Mouse (Mus musculus) stomach, postnatal 0 days (tissue): ENCODE data around the gene Nebl. TPM values are rescaled to one million over a fixed set of nuclear protein-coding genes. Genes with fewer than 3 reads are reported as not detected.

ENCODE experiments used
- ATAC-seq: fragments of 200-750 bp; cut with Nextera tagmentation; 2 replicates; pipeline ENCODE4 v1.8.0; 2017; ENCODE audit not compliant: low FRiP score, low TSS enrichment
- DNase-seq: peaks from one replicate; pipeline ENCODE4 v3.0.0-alpha.2; 2016; ENCODE audit warnings: low spot score
- H3K27ac ChIP-seq: fragments of 300-500 bp; sonication (generic); replicated peaks from 2 replicates; pipeline ENCODE4 v1.5.1; 2014; ENCODE audit warnings: mild to moderate bottlenecking, control low read depth
- H3K27me3 ChIP-seq: fragments of 300-500 bp; sonication (generic); 2 replicates; pipeline ENCODE4 v1.6.1; 2014; ENCODE audit warnings: low read length; ENCODE audit not compliant: control insufficient read depth, insufficient read depth
- H3K36me3 ChIP-seq: fragments of 300-500 bp; sonication (generic); 2 replicates; pipeline ENCODE4 v1.6.1; 2014; ENCODE audit warnings: low read length, mixed read lengths; ENCODE audit not compliant: control insufficient read depth, insufficient read depth
- H3K4me1 ChIP-seq: fragments of 300-500 bp; sonication (generic); replicated peaks from 2 replicates; pipeline ENCODE4 v1.6.1; 2014; ENCODE audit warnings: antibody characterized with exemption; ENCODE audit not compliant: control insufficient read depth, insufficient read depth
- H3K4me2 ChIP-seq: fragments of 300-500 bp; sonication (generic); replicated peaks from 2 replicates; pipeline ENCODE4 v1.6.1; 2014; ENCODE audit warnings: low read depth, mild to moderate bottlenecking, control low read depth, moderate library complexity
- H3K4me3 ChIP-seq: fragments of 300-500 bp; sonication (generic); 2 replicates; pipeline ENCODE4 v1.5.1; 2014; ENCODE audit warnings: low read depth, low read length, control low read depth
- H3K9ac ChIP-seq: fragments of 300-500 bp; sonication (generic); 2 replicates; pipeline ENCODE4 v1.6.1; 2014; ENCODE audit warnings: mild to moderate bottlenecking, low read length, control low read depth, mixed read lengths
- H3K9me3 ChIP-seq: fragments of 300-500 bp; sonication (generic); 2 replicates; pipeline ENCODE4 v1.6.1; 2016; ENCODE audit warnings: low read length; ENCODE audit not compliant: control insufficient read depth
- CTCF ChIP-seq: IDR thresholded peaks from 2 replicates; pipeline ENCODE4 v1.5.1; 2016; ENCODE audit warnings: antibody characterized with exemption, low read depth, mild to moderate bottlenecking, moderate library complexity
- EP300 ChIP-seq: optimal IDR thresholded peaks from 2 replicates; pipeline ENCODE3; 2016; ENCODE audit warnings: antibody characterized with exemption
- WGBS: fragments of 180-500 bp; shearing (Covaris S2); extraction: QIAGEN DNeasy Blood & Tissue Kit; methylation state at CpG from one replicate; pipeline ENCODE4 v1.1.7; 2014; 5-methylcytosine and 5-hydroxymethylcytosine counted together
- polyA plus RNA-seq: library from polyadenylated mRNA; unstranded; fragments of >200 nt; fragmentation: Nextera tagmentation; extraction: Ambion mirVana; gene quantifications from 2 replicates; pipeline ENCODE4 v1.2.1, GENCODE M21; 2015

Nebl gene
- polyA plus RNA-seq, 1 experiment from 2014 or later, result 7.9 TPM

GRCm38 (mm10) chr2:17703170-17703512 is 28.1 kb downstream of the Nebl start:
- Histone ChIP-seq H3K4me2 (no peak overlapping the region), H3K27ac (no peak overlapping the region), H3K9ac (no peak overlapping the region), H3K9me3 (no peaks in the 10 kb centered on the region), H3K4me3 (no peak overlapping the region), H3K4me1 (no peaks in the 10 kb centered on the region), H3K36me3 (no peaks in the 10 kb centered on the region), H3K27me3 (no peaks in the 10 kb centered on the region)
- WGBS, result 58% methylated on average over 2 of the region's 2 CpGs
- DNase-seq, result no peak
- TF ChIP-seq CTCF, result no peak
- TF ChIP-seq EP300, result no peak
- no peak for ATAC-seq

- 51% methylated on average over 7 of the region's 7 CpGs for WGBS
- TF ChIP-seq CTCF (no peak), EP300 (no peak)
- H3K4me3 ChIP-seq, result no peak overlapping the region
- H3K27me3 ChIP-seq, result no peaks in the 10 kb centered on the region
- no peak for ATAC-seq
- no peak for DNase-seq
- H3K9ac ChIP-seq, result no peak overlapping the region
- no peaks in the 10 kb centered on the region for H3K36me3 ChIP-seq
- H3K4me1 ChIP-seq, result no peaks in the 10 kb centered on the region
- H3K27ac ChIP-seq, result no peak overlapping the region
- no peak overlapping the region for H3K4me2 ChIP-seq
- H3K9me3 ChIP-seq, result no peaks in the 10 kb centered on the region
Observed at GRCm38 (mm10) chr2:17702481-17703169, 28.6 kb downstream of the Nebl start.

GRCm38 (mm10) chr2:17698161-17699087 is 32.8 kb downstream of the Nebl start:
- DNase-seq, result no peak
- Histone ChIP-seq H3K27me3 (no peaks in the 10 kb centered on the region), H3K4me2 (no peak overlapping the region), H3K36me3 (no peaks in the 10 kb centered on the region), H3K4me3 (no peak overlapping the region), H3K27ac (no peak overlapping the region), H3K9ac (no peak overlapping the region), H3K4me1 (no peaks in the 10 kb centered on the region), H3K9me3 (no peaks in the 10 kb centered on the region)
- no peak for ATAC-seq
- 65% methylated on average over 4 of the region's 4 CpGs for WGBS
- no peak for TF ChIP-seq CTCF
- no peak for TF ChIP-seq EP300

- Histone ChIP-seq H3K9me3 (no peaks in the 10 kb centered on the region), H3K9ac (no peak overlapping the region), H3K4me3 (no peak overlapping the region), H3K27me3 (no peaks in the 10 kb centered on the region), H3K4me2 (no peak overlapping the region), H3K4me1 (no peaks in the 10 kb centered on the region), H3K36me3 (no peaks in the 10 kb centered on the region), H3K27ac (no peak overlapping the region)
- TF ChIP-seq CTCF (no peak), EP300 (no peak)
- no peak for ATAC-seq
- WGBS, result 70% methylated on average over 2 of the region's 2 CpGs
- DNase-seq, result no peak
Observed at GRCm38 (mm10) chr2:17692926-17693325, 38.3 kb downstream of the Nebl start.

GRCm38 (mm10) chr2:17690264-17690663 is 41.0 kb downstream of the Nebl start:
- no peak overlapping the region for H3K4me2 ChIP-seq
- ATAC-seq, result no peak
- H3K9ac ChIP-seq, result no peak overlapping the region
- no peak overlapping the region for H3K4me3 ChIP-seq
- no peak overlapping the region for H3K27ac ChIP-seq
- no peaks in the 10 kb centered on the region for H3K36me3 ChIP-seq
- H3K9me3 ChIP-seq, result no peaks in the 10 kb centered on the region
- DNase-seq, result no peak
- TF ChIP-seq CTCF (no peak), EP300 (no peak)
- WGBS, result 63% methylated on average over 5 of the region's 5 CpGs
- no peaks in the 10 kb centered on the region for H3K27me3 ChIP-seq
- H3K4me1 ChIP-seq, result no peaks in the 10 kb centered on the region

- no peak overlapping the region for H3K9ac ChIP-seq
- TF ChIP-seq EP300, result no peak
- no peak for TF ChIP-seq CTCF
- no peaks in the 10 kb centered on the region for H3K27me3 ChIP-seq
- ATAC-seq (no peak), DNase-seq (no peak)
- WGBS, result 66% methylated on average over 6 of the region's 6 CpGs
- no peaks in the 10 kb centered on the region for H3K9me3 ChIP-seq
- no peak overlapping the region for H3K27ac ChIP-seq
- H3K4me3 ChIP-seq, result no peak overlapping the region
- no peak overlapping the region for H3K4me2 ChIP-seq
- no peaks in the 10 kb centered on the region for H3K36me3 ChIP-seq
- no peaks in the 10 kb centered on the region for H3K4me1 ChIP-seq
Observed at GRCm38 (mm10) chr2:17687141-17687540, 44.1 kb downstream of the Nebl start.
